Mouse (Mus musculus) CH12.LX (cell line): ENCODE measurements around the gene Atg101. TPM values are rescaled to one million over a fixed set of nuclear protein-coding genes. Genes with fewer than 3 reads are reported as not detected.

Experiments used
- DNase-seq: peaks from one replicate; pipeline ENCODE4 v3.0.0-alpha.2; 2013; ENCODE audit errors: extremely low read depth
- H3K27ac ChIP-seq: 2 replicates; pipeline ENCODE4 v1.5.1; 2012; ENCODE audit warnings: low read depth, mild to moderate bottlenecking, control low read depth, moderate library complexity; ENCODE audit not compliant: insufficient read depth
- H3K27me3 ChIP-seq: replicated peaks from 2 replicates; pipeline ENCODE3; 2012; ENCODE audit warnings: inconsistent platforms
- H3K36me3 ChIP-seq, 2 experiments: replicated peaks in 1 of 2; 2 replicates each; pipeline versions ENCODE3 to v1.6.1; 2012; ENCODE audit warnings: inconsistent platforms in 1 of 2, low read length in 1 of 2, mild to moderate bottlenecking in 1 of 2, mixed read lengths in 1 of 2, moderate library complexity in 1 of 2; ENCODE audit not compliant: control insufficient read depth in 1 of 2, insufficient read depth in 1 of 2
- H3K4me1 ChIP-seq, 2 experiments: 2 replicates each; pipeline ENCODE4 v1.6.1; 2012; ENCODE audit warnings: inconsistent platforms in 1 of 2, moderate library complexity in 1 of 2; ENCODE audit not compliant: insufficient read depth in 2 of 2, control insufficient read depth in 1 of 2
- H3K4me2 ChIP-seq: 2 replicates; pipeline ENCODE4 v1.6.1; 2012; ENCODE audit warnings: low read depth, mild to moderate bottlenecking, control low read depth; ENCODE audit not compliant: poor library complexity, insufficient read depth, severe bottlenecking
- H3K4me3 ChIP-seq, 3 experiments: fragments of 150-350 bp in 1 of 3; sonication (generic) in 1 of 3; replicated peaks in 1 of 3; 2 replicates each; pipeline versions ENCODE3 to v1.5.1; 2011 to 2012; ENCODE audit warnings: low read depth in 2 of 3, low read length in 2 of 3, mild to moderate bottlenecking in 2 of 3, moderate library complexity in 2 of 3, control low read depth in 1 of 3, improper control_type of control experiment in 1 of 3, inconsistent platforms in 1 of 3, mixed read lengths in 1 of 3; ENCODE audit not compliant: poor library complexity in 1 of 3
- H3K79me2 ChIP-seq: replicated peaks from 2 replicates; pipeline ENCODE4 v1.6.1; 2012; ENCODE audit warnings: mild to moderate bottlenecking, moderate library complexity; ENCODE audit not compliant: control insufficient read depth, poor library complexity, insufficient read depth, severe bottlenecking; ENCODE audit errors: extremely low read depth
- H3K9ac ChIP-seq: 2 replicates; pipeline ENCODE4 v1.6.1; 2012; ENCODE audit warnings: low read depth, mild to moderate bottlenecking, control low read depth, moderate library complexity; ENCODE audit not compliant: insufficient read depth
- H3K9me3 ChIP-seq: replicated peaks from 2 replicates; pipeline ENCODE3; 2012; ENCODE audit warnings: low read length, inconsistent platforms, mixed read lengths
- CHD1 ChIP-seq: IDR thresholded peaks from 2 replicates; pipeline ENCODE4 v1.6.1; 2012; ENCODE audit warnings: low read depth, low read length, improper control_type of control experiment, inconsistent platforms
- CHD2 ChIP-seq: IDR thresholded peaks from 2 replicates; pipeline ENCODE4 v1.6.1; 2011; ENCODE audit warnings: low read length, improper control_type of control experiment
- ETS1 ChIP-seq: conservative IDR thresholded peaks from 2 replicates; pipeline ENCODE4 v1.6.1; 2012; ENCODE audit warnings: low read depth, mild to moderate bottlenecking, inconsistent platforms, low read length, improper control_type of control experiment, moderate library complexity
- IRF4 ChIP-seq: IDR thresholded peaks from 2 replicates; pipeline ENCODE4 v1.6.1; 2014; ENCODE audit warnings: low read depth, mild to moderate bottlenecking, inconsistent platforms, low read length, improper control_type of control experiment
- KAT2A ChIP-seq: IDR thresholded peaks from 2 replicates; pipeline ENCODE4 v1.6.1; 2012; ENCODE audit warnings: low read length, improper control_type of control experiment, inconsistent platforms; ENCODE audit not compliant: insufficient replicate concordance
- MAFK ChIP-seq: IDR thresholded peaks from 2 replicates; pipeline ENCODE4 v1.6.1; 2011; ENCODE audit warnings: low read length, improper control_type of control experiment; ENCODE audit not compliant: insufficient replicate concordance
- MAX ChIP-seq: IDR thresholded peaks from 2 replicates; pipeline ENCODE4 v1.6.1; 2011; ENCODE audit warnings: low read length, improper control_type of control experiment
- MEF2A ChIP-seq: IDR thresholded peaks from 2 replicates; pipeline ENCODE4 v1.6.1; 2014; ENCODE audit warnings: low read depth, mild to moderate bottlenecking, inconsistent platforms, low read length, improper control_type of control experiment, borderline replicate concordance
- MXI1 ChIP-seq: IDR thresholded peaks from 2 replicates; pipeline ENCODE4 v1.6.1; 2011; ENCODE audit warnings: mild to moderate bottlenecking, low read depth, low read length, improper control_type of control experiment
- NELFE ChIP-seq: IDR thresholded peaks from 2 replicates; pipeline ENCODE4 v1.6.1; 2011; ENCODE audit warnings: low read depth, low read length, improper control_type of control experiment
- NRF1 ChIP-seq: IDR thresholded peaks from 2 replicates; pipeline ENCODE4 v1.6.1; 2014; ENCODE audit warnings: low read depth, mild to moderate bottlenecking, inconsistent platforms, low read length, improper control_type of control experiment, moderate library complexity
- PAX5 ChIP-seq: IDR thresholded peaks from 2 replicates; pipeline ENCODE4 v1.6.1; 2012; ENCODE audit warnings: low read length, inconsistent platforms, mixed read lengths
- POLR2AphosphoS2 ChIP-seq: IDR thresholded peaks from 2 replicates; pipeline ENCODE4 v1.6.1; 2011; ENCODE audit warnings: low read depth, low read length, improper control_type of control experiment
- SIN3A ChIP-seq: IDR thresholded peaks from 2 replicates; pipeline ENCODE4 v1.6.1; 2012; ENCODE audit warnings: low read length, improper control_type of control experiment, inconsistent platforms
- SMC3 ChIP-seq: IDR thresholded peaks from 2 replicates; pipeline ENCODE4 v1.6.1; 2011; ENCODE audit warnings: low read depth, low read length, improper control_type of control experiment
- TBP ChIP-seq: conservative IDR thresholded peaks from 2 replicates; pipeline ENCODE4 v1.6.1; 2011; ENCODE audit warnings: low read depth, low read length, improper control_type of control experiment
- UBTF ChIP-seq: IDR thresholded peaks from 2 replicates; pipeline ENCODE4 v1.6.1; 2012; ENCODE audit warnings: low read depth, mild to moderate bottlenecking, inconsistent platforms, low read length, improper control_type of control experiment, moderate library complexity
- USF1 ChIP-seq: IDR thresholded peaks from 2 replicates; pipeline ENCODE4 v1.6.1; 2014; ENCODE audit warnings: low read depth, mild to moderate bottlenecking, inconsistent platforms, low read length, improper control_type of control experiment
- USF2 ChIP-seq: conservative IDR thresholded peaks from 2 replicates; pipeline ENCODE4 v1.6.1; 2011; ENCODE audit warnings: low read depth, low read length, improper control_type of control experiment
- ZMIZ1 ChIP-seq: IDR thresholded peaks from 2 replicates; pipeline ENCODE4 v1.6.1; 2012; ENCODE audit warnings: low read depth, mild to moderate bottlenecking, inconsistent platforms, low read length, improper control_type of control experiment
- dilution Hi-C: fragments of 300-500 bp; cut with MboI; formaldehyde crosslinking; loops from 2 replicates; pipeline ENCODE4 v1.14.3; 2020; ENCODE audit warnings: low sequenced_read_pairs; ENCODE audit not compliant: extremely low pct_unique_long_range_greater_than_20kb, extremely low pct_ligation_motif_present
- in situ Hi-C: fragments of 300-500 bp; cut with MboI; formaldehyde crosslinking; loops from 3 replicates; pipeline ENCODE4 v1.14.3; 2019; ENCODE audit warnings: low sequenced_read_pairs, low pct_ligation_motif_present, low pct_unique_long_range_greater_than_20kb, mixed read lengths
- polyA plus RNA-seq: library from polyadenylated mRNA; unstranded; fragments of >175 nt; gene quantifications from 2 replicates; pipeline ENCODE4 v1.2.1, GENCODE M21; 2012; ENCODE audit warnings: low read depth; ENCODE audit not compliant: insufficient read length
- total RNA-seq, 2 experiments: library from RNA; depleted of rRNA; stranded (reverse); fragments of 300-350 nt in 1 of 2; fragments of >200 nt in 1 of 2; gene quantifications; 2 replicates each; pipeline ENCODE4 v1.2.3; 2012 to 2014

Gene Atg101
- total and polyA plus RNA-seq, 3 experiments: 49.1 to 61.3 (median 58.8) TPM

DNA sequence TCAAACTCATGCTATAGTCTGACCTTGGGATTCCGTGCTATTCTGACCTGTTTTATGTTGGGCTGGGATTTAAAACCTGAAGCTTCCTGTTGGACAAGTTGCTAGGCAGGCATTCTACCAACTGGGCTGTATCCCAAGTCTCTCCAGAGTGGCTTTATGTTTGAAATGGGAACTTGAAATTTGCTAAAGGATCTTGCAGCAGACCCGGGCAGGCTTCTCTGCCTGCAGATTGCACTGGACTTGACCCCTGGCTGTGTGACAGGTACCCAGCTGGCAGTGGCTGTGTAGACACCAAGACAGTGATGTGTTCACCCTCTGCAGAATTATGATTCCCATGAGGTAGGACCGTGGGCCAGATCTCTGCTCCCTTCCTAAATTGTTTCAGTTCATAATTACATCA is 7.9 kb downstream of the Atg101 start:
- no peak overlapping the region for H3K9ac ChIP-seq
- H3K4me3 ChIP-seq: no peak overlapping the region
- H3K27ac ChIP-seq: no peak overlapping the region
- DNase-seq: no peak
- no peaks in the 10 kb centered on the region for H3K27me3 ChIP-seq
- no peaks in the 10 kb centered on the region for H3K9me3 ChIP-seq
- dilution Hi-C loops (no loop called here), in situ Hi-C loops (no loop called here)
- H3K4me2 ChIP-seq: no peak overlapping the region
- peaks cover 3 to 5% of the 10 kb centered on the region in 2 experiments; a peak in 2 of 4 replicates for H3K4me1 ChIP-seq
- no peak for TF ChIP-seq SMC3
- no peak for TF ChIP-seq UBTF
- H3K79me2 ChIP-seq: no peaks in the 10 kb centered on the region
- H3K36me3 ChIP-seq: peaks cover 39 to 63% of the 10 kb centered on the region in 2 experiments

DNA sequence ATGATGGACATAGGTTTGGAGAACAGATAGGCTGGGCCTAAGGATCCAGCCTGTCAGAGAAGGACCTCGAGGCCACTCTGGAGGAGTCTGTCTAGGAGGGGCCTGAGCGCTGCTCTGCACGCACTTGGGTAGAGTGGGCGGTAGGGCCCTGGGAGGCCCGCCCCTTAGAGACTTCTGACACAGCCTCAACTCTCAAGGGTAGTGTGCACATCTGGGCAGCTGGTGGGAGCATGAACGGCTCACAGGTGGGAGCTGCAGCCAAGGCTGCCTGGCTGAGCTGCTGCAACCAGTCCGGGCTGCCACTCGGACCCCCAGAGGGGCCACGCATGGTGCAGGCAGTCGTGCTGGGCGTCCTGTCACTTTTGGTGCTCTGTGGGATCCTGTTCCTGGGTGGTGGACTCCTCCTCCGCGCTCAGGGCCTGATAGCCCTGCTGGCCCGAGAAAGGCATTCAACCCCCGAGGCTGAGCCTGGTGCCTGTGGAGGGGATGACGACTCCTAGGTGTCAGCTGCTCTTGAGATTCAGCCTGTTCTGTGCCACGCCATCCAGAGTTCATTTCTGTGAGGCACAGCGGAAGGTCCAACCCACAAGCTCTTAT is 9.1 kb downstream of the Atg101 start, which contains the start of gene 6030408B16Rik:
Gene 6030408B16Rik, plus strand, starts transcription at position 188 of the 597 bp plus-strand sequence.
- Histone ChIP-seq H3K4me2 (no peak within 1 kb of the TSS), H3K36me3 (peaks cover 30 to 52% of the 10 kb centered on the region in 2 experiments), H3K79me2 (no peaks in the 10 kb centered on the region), H3K9ac (no peak within 1 kb of the TSS), H3K27ac (no peak within 1 kb of the TSS), H3K9me3 (no peaks in the 10 kb centered on the region), H3K4me3 (no peak within 1 kb of the TSS), H3K4me1 (peaks cover 3 to 5% of the 10 kb centered on the region in 2 experiments; a peak in 1 of 4 replicates), H3K27me3 (no peaks in the 10 kb centered on the region)
- in situ Hi-C loops: no loop called here
- dilution Hi-C loops: no loop called here
- TF ChIP-seq PAX5 (no peak), IRF4 (no peak), CHD1 (no peak), SMC3 (no peak), KAT2A (no peak), SIN3A (no peak), POLR2AphosphoS2 (no peak), MAFK (no peak), USF2 (no peak), ZMIZ1 (no peak), ETS1 (no peak), NRF1 (no peak), MAX (no peak), USF1 (no peak), TBP (no peak), NELFE (no peak), MEF2A (no peak), MXI1 (no peak), CHD2 (no peak)
- DNase-seq: no peak
